Mouse (Mus musculus): Measurements from ENCODE around the gene Gm9573. TPM values are rescaled to one million over a fixed set of nuclear protein-coding genes. Genes with fewer than 3 reads are reported as not detected.

Gene Gm9573
- polyA plus RNA-seq, 1 experiment from 2014 or later: not detected

DNA sequence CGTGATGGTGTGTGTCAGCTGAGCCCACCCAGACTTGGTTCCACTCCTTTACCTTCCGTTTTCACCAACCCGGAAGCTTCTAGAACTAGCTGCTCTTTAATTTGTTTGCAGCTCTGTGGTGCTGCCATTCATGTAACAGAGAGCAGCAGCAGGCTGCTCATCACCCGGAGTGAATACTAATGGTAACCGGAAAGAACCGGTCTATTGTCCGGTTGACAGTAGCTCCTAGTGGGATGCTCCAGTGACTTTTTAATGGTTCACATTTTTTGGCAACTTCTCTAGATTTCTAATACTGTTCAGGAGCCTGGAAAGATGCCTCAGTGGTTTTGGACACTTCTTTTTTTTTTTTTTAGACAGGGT, 35.2 kb downstream of the Gm9573 start:
- DNase-seq (ENCODE audit: extremely low spot score, low spot score): no peak
- Histone ChIP-seq H3K4me3 (no peak overlapping the region), H3K27me3 (ENCODE audit: poor library complexity, severe bottlenecking) (no peaks in the 10 kb centered on the region), H3K27ac (no peak overlapping the region), H3K4me1 (peaks cover 8% of the 10 kb centered on the region), H3K36me3 (replicated peaks) (no peaks in the 10 kb centered on the region), H3K9me3 (peaks cover 4% of the 10 kb centered on the region; the same call in 1 of the 2 replicates)
- 94% methylated on average over 7 of the region's 7 CpGs for WGBS

DNA sequence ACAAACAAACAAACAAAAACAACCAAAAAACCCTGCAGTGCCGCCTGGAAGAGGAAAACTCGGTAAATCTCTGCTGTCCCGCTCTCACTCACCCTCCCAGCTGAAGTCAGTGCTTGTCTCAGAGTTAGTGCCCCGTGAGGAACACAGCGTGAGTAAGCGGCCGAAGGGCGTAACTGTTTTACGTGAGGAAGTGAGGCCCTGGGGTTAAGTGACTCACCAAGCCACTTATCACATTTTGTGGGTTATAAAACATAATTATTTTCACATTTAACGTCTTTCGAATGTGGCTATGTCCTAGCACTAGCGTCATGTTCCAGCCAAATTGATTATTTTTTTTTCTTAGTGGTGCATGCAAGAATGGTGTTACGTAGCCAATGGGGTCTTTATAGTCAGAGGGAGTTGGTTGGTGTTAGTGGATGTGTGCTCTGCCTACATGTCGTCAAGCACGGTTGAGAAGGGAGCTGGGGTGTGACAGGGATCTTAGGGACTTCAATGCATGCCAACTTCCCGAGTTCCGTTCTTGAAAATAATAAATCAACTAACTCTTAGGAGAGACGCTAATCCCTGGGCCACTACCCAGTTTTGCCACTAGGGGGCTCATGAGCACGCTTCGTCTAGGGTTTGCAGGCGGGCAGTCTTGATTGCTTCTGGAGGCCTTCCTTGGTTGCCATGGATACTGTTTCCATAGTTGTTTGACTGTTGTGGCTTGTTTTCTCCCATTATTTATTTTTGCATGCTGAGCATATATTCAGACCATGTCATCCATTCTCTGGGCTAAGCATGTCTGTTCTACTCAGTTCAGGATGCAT, 35.8 kb downstream of the Gm9573 start:
- peaks cover 4% of the 10 kb centered on the region; the same call in 1 of the 2 replicates for H3K9me3 ChIP-seq
- DNase-seq (ENCODE audit: extremely low spot score, low spot score): peak; percentile 77
- H3K27me3 ChIP-seq (ENCODE audit: poor library complexity, severe bottlenecking): no peaks in the 10 kb centered on the region
- WGBS: 67% methylated on average over 21 of the region's 21 CpGs
- no peak overlapping the region for H3K27ac ChIP-seq
- peaks cover 8% of the 10 kb centered on the region for H3K4me1 ChIP-seq
- no peaks in the 10 kb centered on the region for H3K36me3 ChIP-seq (replicated peaks)
- no peak overlapping the region for H3K4me3 ChIP-seq

DNA sequence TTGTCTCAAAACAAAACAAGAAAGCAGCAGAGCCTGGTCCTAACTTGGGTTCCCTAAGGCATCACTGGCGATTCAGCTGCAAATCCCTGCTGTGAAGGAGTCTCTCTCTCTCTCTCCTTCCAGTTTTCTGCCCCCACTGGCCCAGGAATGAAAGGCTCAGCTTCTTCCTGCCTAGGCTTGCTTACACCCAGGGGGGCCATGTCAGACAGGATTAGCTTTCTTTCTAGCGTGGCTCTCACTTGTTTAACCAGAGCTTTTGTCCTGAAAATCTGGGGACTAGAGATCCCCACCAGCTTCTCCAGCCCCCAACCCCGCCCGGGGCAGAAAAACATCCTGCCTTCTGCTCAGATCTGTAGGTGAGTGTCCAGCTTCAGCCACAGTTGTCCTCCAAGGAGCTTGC, 38.0 kb downstream of the Gm9573 start:
- 14% methylated on average over 4 of the region's 4 CpGs for WGBS
- Histone ChIP-seq H3K4me1 (peaks cover 13% of the 10 kb centered on the region), H3K27me3 (ENCODE audit: poor library complexity, severe bottlenecking) (no peaks in the 10 kb centered on the region), H3K36me3 (replicated peaks) (no peaks in the 10 kb centered on the region), H3K27ac (peak overlapping the region; percentile 54; the same call in 1 of the 2 replicates), H3K4me3 (no peak overlapping the region), H3K9me3 (peaks cover 4% of the 10 kb centered on the region; the same call in 1 of the 2 replicates)
- DNase-seq (ENCODE audit: extremely low spot score, low spot score): no peak

DNA sequence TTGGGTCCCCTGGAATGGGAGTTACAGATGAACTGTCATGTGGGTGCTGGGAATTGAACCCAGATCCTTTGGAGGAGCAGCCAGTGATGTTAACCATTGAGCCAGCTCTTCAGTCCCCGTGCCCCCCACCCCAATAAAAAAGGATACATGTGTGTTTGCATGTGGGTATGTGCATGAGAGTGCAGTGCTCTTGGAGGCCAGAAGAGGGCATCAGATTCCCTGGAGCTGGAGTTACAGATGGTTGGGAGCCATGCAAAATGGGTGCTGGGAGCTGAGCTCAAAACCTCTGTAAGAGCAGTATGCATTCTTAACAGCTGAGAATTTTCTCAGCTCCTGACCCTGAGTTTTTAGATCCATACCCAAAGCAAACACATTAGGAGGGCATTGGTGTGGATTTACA, 39.1 kb downstream of the Gm9573 start:
- Histone ChIP-seq H3K4me1 (peaks cover 13% of the 10 kb centered on the region), H3K27me3 (ENCODE audit: poor library complexity, severe bottlenecking) (no peaks in the 10 kb centered on the region), H3K36me3 (replicated peaks) (no peaks in the 10 kb centered on the region), H3K9me3 (peaks cover 4% of the 10 kb centered on the region; the same call in 1 of the 2 replicates), H3K27ac (no peak overlapping the region), H3K4me3 (no peak overlapping the region)
- WGBS: 93% methylated on average over 1 of the region's 1 CpGs
- no peak for DNase-seq (ENCODE audit: extremely low spot score, low spot score)

DNA sequence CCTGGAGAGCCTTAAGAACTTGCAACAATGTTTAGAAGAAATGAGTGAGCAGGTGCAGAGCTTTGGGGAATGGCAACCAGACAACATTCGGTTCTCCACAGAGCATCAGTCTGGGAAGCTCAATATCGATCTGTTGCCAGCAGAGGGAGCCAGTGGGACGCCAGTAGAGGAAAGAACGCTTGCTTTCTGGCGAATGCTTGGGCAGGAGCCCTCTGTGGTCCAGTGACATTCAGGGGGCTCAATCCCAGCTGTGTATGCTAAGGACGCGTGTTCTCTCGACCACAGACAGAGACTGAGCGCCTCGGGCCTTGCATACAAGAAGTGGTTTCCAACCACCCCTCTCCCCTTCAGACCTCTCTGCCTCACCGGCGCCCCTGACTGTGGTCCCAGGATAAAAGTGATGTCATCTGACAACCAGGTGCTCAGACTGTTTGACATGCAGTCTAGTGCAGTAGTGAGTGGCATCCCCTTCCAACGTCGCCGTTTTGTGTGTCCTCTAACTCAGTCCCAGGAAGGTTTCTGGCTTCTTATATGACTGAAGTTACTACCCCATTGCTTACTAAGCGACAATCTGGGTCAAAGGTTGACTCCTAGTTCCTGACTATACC, 42.0 kb downstream of the Gm9573 start:
- Histone ChIP-seq H3K27me3 (ENCODE audit: poor library complexity, severe bottlenecking) (no peaks in the 10 kb centered on the region), H3K4me1 (peaks cover 10% of the 10 kb centered on the region), H3K36me3 (replicated peaks) (no peaks in the 10 kb centered on the region), H3K4me3 (peak overlapping the region; percentile 11; the same call in 1 of the 2 replicates), H3K27ac (no peak overlapping the region), H3K9me3 (peaks cover 4% of the 10 kb centered on the region; the same call in 1 of the 2 replicates)
- peak; percentile 77 for DNase-seq (ENCODE audit: extremely low spot score, low spot score)
- WGBS: 24% methylated on average over 16 of the region's 16 CpGs

DNA sequence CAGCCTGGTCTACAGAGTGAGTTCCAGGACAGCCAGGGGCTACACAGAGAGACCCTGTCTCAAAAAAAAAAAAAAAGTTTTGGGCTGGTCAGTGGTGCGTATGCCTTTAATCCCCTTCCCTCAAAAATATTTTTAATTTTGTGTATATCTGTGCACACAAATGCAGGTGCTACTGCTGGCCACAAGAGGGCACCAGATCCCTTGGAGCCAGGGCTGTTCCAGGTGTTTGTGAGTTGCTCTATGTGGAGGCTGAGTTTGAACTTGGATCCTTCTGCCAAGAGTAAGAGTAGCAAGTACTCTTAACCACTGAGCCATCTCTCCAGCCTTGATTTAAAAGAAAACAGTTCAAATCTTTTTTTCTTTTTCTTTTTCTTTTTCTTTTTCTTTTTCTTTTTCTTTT, 43.5 kb downstream of the Gm9573 start:
- Histone ChIP-seq H3K4me1 (peaks cover 5% of the 10 kb centered on the region), H3K27ac (no peak overlapping the region), H3K9me3 (peaks cover 4% of the 10 kb centered on the region), H3K4me3 (no peak overlapping the region), H3K27me3 (ENCODE audit: poor library complexity, severe bottlenecking) (no peaks in the 10 kb centered on the region), H3K36me3 (replicated peaks) (no peaks in the 10 kb centered on the region)
- WGBS: 97% methylated on average over 1 of the region's 1 CpGs
- no peak for DNase-seq (ENCODE audit: extremely low spot score, low spot score)

DNA sequence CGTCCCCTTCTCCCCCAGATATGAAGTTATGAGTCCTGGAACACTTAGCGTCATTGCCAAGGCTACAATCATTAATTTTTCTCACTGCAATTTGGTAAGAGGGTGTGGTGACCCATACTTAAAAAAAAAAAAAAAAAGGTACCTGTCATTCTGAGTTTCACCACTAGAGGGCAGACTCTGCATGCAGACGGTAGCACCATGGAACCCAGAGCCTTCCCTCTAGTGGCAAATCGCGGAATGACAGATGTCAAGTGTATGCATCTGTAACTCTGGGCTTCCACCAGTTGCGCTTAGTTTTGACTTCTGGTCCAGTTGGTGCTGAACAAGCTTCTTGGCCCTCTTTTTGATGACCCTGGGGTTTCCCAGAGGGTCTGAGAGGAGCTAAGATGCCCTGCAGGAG, 48.2 kb downstream of the Gm9573 start:
- 23% methylated on average over 6 of the region's 6 CpGs for WGBS
- peak; percentile 80 for DNase-seq (ENCODE audit: extremely low spot score, low spot score)
- no peaks in the 10 kb centered on the region for H3K4me1 ChIP-seq
- H3K4me3 ChIP-seq: no peak overlapping the region
- H3K9me3 ChIP-seq: no peaks in the 10 kb centered on the region; the same call in 1 of the 2 replicates
- peaks cover 14% of the 10 kb centered on the region for H3K27me3 ChIP-seq (ENCODE audit: poor library complexity, severe bottlenecking)
- no peak overlapping the region for H3K27ac ChIP-seq
- no peaks in the 10 kb centered on the region for H3K36me3 ChIP-seq (replicated peaks)

DNA sequence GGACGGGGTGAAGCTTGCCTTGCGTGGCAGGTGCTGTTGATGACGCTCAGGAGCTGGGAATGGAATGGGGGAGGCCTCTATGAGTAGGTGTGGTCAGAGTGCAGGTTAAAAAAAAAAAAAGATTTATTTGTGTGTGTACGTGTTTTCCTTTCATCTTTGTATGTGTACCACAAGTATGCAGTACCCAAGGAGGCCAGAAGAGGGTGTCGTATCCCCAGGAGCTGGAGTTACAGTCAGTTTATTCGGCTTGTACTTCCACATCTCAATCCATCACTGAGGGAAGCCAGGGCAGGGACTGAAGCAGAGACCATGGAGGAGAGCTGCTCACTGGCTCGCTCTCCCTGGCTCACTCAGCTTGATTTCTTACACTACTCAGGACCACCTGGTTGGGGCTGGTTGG, 55.0 kb downstream of the Gm9573 start:
- Histone ChIP-seq H3K27ac (no peak overlapping the region), H3K9me3 (no peaks in the 10 kb centered on the region), H3K4me1 (peaks cover 19% of the 10 kb centered on the region), H3K27me3 (ENCODE audit: poor library complexity, severe bottlenecking) (peaks cover 55% of the 10 kb centered on the region), H3K4me3 (no peak overlapping the region), H3K36me3 (replicated peaks) (no peaks in the 10 kb centered on the region)
- DNase-seq (ENCODE audit: extremely low spot score, low spot score): no peak
- 92% methylated on average over 7 of the region's 7 CpGs for WGBS

DNA sequence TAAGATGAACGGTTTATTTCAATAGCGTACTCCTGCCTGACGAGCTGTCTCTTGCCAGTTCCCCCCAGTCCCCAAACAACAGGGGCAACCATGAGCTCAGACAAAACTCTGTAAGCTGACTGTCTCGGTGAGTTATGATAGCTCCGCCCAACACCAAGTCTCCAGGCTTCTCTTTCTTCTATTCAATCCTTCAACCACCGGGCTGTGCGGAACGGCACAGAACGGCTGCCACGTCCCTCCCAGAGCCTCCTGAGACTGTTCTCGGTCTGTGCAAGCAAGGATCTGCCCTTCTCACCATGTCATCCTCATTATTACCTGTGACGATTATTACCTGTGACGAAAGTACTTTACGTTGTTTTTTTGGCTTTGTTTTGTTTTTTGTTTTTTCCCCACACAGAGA, 55.6 kb downstream of the Gm9573 start:
- no peaks in the 10 kb centered on the region for H3K9me3 ChIP-seq
- H3K27me3 ChIP-seq (ENCODE audit: poor library complexity, severe bottlenecking): peaks cover 53% of the 10 kb centered on the region
- peaks cover 19% of the 10 kb centered on the region for H3K4me1 ChIP-seq
- no peaks in the 10 kb centered on the region for H3K36me3 ChIP-seq (replicated peaks)
- H3K4me3 ChIP-seq: no peak overlapping the region
- 81% methylated on average over 14 of the region's 14 CpGs for WGBS
- H3K27ac ChIP-seq: no peak overlapping the region
- DNase-seq (ENCODE audit: extremely low spot score, low spot score): no peak

DNA sequence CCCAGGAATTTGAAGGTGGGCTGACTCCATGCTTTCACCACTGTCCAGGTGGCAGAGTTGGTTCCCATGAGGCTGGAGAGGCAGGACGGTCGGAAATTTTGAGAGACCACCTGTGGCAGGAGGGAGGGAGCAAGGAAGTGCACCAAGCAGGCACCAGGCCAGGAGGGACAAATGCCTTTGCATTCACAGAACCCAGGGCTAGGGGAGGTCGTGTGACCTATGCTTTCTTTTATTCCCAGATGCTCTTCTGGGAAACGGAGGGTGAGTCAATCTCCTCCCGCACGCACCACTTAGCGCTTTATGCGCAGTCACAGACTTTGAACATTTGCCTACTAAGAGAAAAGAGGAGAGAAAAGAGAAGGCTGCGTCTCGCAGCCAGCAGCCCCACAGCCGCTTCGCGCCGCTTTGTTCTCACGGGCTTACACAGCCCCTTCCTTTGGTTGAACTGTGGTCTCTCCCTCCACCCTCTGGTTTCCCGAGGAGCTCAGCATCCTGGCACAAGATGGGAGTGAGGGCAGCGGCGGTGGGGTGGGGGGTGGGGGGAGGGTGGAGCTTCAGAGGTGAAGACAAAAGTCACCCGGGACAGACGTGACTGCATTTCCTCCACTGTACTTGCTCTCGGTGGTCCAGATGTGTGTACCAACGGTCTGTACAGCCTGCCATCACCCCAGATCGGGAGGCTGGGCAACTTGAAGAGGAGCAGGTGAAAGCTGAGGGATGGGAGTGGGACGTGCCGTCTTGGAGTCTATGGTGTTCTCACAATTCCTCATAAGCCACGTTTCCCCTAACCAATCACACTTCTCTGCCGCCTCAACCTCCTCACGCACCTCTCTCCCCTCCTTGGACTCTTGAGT, 57.1 kb downstream of the Gm9573 start:
- peaks cover 53% of the 10 kb centered on the region for H3K27me3 ChIP-seq (ENCODE audit: poor library complexity, severe bottlenecking)
- peak; percentile 51 for DNase-seq (ENCODE audit: extremely low spot score, low spot score)
- peak overlapping the region; percentile 82 for H3K27ac ChIP-seq
- WGBS: 4% methylated on average over 28 of the region's 28 CpGs
- no peaks in the 10 kb centered on the region for H3K36me3 ChIP-seq (replicated peaks)
- H3K9me3 ChIP-seq: no peaks in the 10 kb centered on the region
- peaks cover 19% of the 10 kb centered on the region for H3K4me1 ChIP-seq
- peak overlapping the region; percentile 41 for H3K4me3 ChIP-seq
